Mouse (Mus musculus): ENCODE data around the gene Camkk2. TPM values are rescaled to one million over a fixed set of nuclear protein-coding genes. Genes with fewer than 3 reads are reported as not detected.

Camkk2 gene
- polyA plus RNA-seq, 1 experiment = 21.2 TPM

GRCm38 (mm10) chr5:122774743-122775611, 4.2 kb downstream of the Camkk2 start:
- H3K4me1 ChIP-seq (ENCODE audit: control insufficient read depth, insufficient read depth, insufficient read length) = peaks cover 13% of the 10 kb centered on the region; the same call in 1 of the 2 replicates
- H3K27ac ChIP-seq (ENCODE audit: insufficient read depth, low read length) = no peak overlapping the region
- no peak for DNase-seq (ENCODE audit: low read depth in 1 of 2, low spot score in 2 of 2)
- TF ChIP-seq POLR2A (IDR thresholded peaks at IDR 0.05; ENCODE audit: low read depth, low read length) = no peak
- TF ChIP-seq CTCF (IDR thresholded peaks at IDR 0.05; ENCODE audit: extremely low read depth, insufficient read depth, insufficient read length, insufficient replicate concordance) = no peak
- H3K27me3 ChIP-seq (ENCODE audit: control insufficient read depth, insufficient read depth, low read length) = no peaks in the 10 kb centered on the region; the same call in 1 of the 2 replicates
- H3K4me3 ChIP-seq (ENCODE audit: extremely low read depth, insufficient read depth, insufficient read length) = no peak overlapping the region
- 68% methylated on average over 28 of the region's 28 CpGs for WGBS
- H3K36me3 ChIP-seq (ENCODE audit: control insufficient read depth, insufficient read depth, low read length) = no peaks in the 10 kb centered on the region

DNA sequence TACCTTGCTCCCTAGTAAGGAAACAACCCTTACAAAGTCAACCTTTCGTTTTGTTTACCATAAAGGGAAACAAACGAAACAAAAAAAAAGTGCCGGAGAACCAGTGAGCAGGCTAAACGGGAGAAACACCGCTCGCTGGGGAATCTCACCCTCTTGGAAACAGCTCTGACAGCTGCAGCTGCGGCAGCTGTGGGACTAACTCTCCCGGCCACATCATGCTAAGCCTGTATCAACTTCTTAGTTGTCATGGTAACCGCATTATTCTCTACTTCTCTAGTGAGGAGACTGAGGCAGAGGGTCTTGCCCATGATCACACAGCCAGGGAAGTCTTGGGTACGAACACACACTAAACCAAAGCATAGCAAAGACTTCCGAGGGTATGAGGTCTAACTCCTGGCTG, 5.5 kb downstream of the Camkk2 start:
- 88% methylated on average over 11 of the region's 11 CpGs for WGBS
- H3K4me1 ChIP-seq (ENCODE audit: control insufficient read depth, insufficient read depth, insufficient read length) = peaks cover 11% of the 10 kb centered on the region; the same call in 1 of the 2 replicates
- no peak for TF ChIP-seq POLR2A (IDR thresholded peaks at IDR 0.05; ENCODE audit: low read depth, low read length)
- no peak for TF ChIP-seq CTCF (IDR thresholded peaks at IDR 0.05; ENCODE audit: extremely low read depth, insufficient read depth, insufficient read length, insufficient replicate concordance)
- H3K4me3 ChIP-seq (ENCODE audit: extremely low read depth, insufficient read depth, insufficient read length) = no peak overlapping the region
- H3K27ac ChIP-seq (ENCODE audit: insufficient read depth, low read length) = no peak overlapping the region
- no peaks in the 10 kb centered on the region for H3K36me3 ChIP-seq (ENCODE audit: control insufficient read depth, insufficient read depth, low read length)
- H3K27me3 ChIP-seq (ENCODE audit: control insufficient read depth, insufficient read depth, low read length) = no peaks in the 10 kb centered on the region
- DNase-seq (ENCODE audit: low read depth in 1 of 2, low spot score in 2 of 2) = no peak

- H3K4me1 ChIP-seq (ENCODE audit: control insufficient read depth, insufficient read depth, insufficient read length) = peaks cover 11% of the 10 kb centered on the region; the same call in 1 of the 2 replicates
- H3K27me3 ChIP-seq (ENCODE audit: control insufficient read depth, insufficient read depth, low read length) = no peaks in the 10 kb centered on the region
- WGBS = 46% methylated on average over 9 of the region's 9 CpGs
- H3K36me3 ChIP-seq (ENCODE audit: control insufficient read depth, insufficient read depth, low read length) = no peaks in the 10 kb centered on the region
- TF ChIP-seq CTCF (IDR thresholded peaks at IDR 0.05; ENCODE audit: extremely low read depth, insufficient read depth, insufficient read length, insufficient replicate concordance) = no peak
- TF ChIP-seq POLR2A (IDR thresholded peaks at IDR 0.05; ENCODE audit: low read depth, low read length) = no peak
- no peak for DNase-seq (ENCODE audit: low read depth in 1 of 2, low spot score in 2 of 2)
- no peak overlapping the region for H3K27ac ChIP-seq (ENCODE audit: insufficient read depth, low read length)
- H3K4me3 ChIP-seq (ENCODE audit: extremely low read depth, insufficient read depth, insufficient read length) = no peak overlapping the region
Measured at GRCm38 (mm10) chr5:122771428-122771827, 7.8 kb downstream of the Camkk2 start.

DNA sequence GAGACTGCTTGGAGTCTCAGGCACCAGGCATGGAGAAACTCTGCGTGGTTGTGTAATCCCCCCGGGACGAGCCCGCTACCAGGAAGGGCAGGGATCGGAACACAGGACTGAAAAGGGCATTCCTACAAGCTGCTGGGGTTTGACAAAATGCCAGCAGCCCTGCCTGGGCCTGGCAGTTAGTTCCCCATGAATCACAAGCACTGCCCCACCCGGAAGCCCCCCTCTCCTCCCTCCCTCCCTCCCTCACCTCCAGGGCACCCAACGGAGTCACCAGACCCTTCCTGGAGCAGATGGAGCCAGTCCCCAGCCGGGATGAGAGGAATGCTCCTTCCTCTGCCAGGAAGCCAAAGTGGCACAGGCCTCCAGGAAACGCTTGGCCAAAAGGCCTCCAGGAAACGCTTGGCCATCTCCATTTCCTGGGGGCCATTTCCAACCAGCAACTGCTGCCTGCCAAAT, 8.4 kb downstream of the Camkk2 start:
- Histone ChIP-seq H3K4me1 (ENCODE audit: control insufficient read depth, insufficient read depth, insufficient read length) (peaks cover 11% of the 10 kb centered on the region; the same call in 1 of the 2 replicates), H3K36me3 (ENCODE audit: control insufficient read depth, insufficient read depth, low read length) (no peaks in the 10 kb centered on the region), H3K27ac (ENCODE audit: insufficient read depth, low read length) (peak overlapping the region; percentile 37), H3K4me3 (ENCODE audit: extremely low read depth, insufficient read depth, insufficient read length) (no peak overlapping the region), H3K27me3 (ENCODE audit: control insufficient read depth, insufficient read depth, low read length) (no peaks in the 10 kb centered on the region)
- WGBS = 12% methylated on average over 10 of the region's 10 CpGs
- TF ChIP-seq POLR2A (IDR thresholded peaks at IDR 0.05; ENCODE audit: low read depth, low read length) (no peak), CTCF (IDR thresholded peaks at IDR 0.05; ENCODE audit: extremely low read depth, insufficient read depth, insufficient read length, insufficient replicate concordance) (no peak)
- DNase-seq (ENCODE audit: low read depth in 1 of 2, low spot score in 2 of 2) = no peak

- H3K4me3 ChIP-seq (ENCODE audit: extremely low read depth, insufficient read depth, insufficient read length) = no peak overlapping the region
- WGBS = 63% methylated on average over 7 of the region's 7 CpGs
- H3K4me1 ChIP-seq (ENCODE audit: control insufficient read depth, insufficient read depth, insufficient read length) = peaks cover 11% of the 10 kb centered on the region; the same call in 1 of the 2 replicates
- peak overlapping the region; percentile 31 for H3K27ac ChIP-seq (ENCODE audit: insufficient read depth, low read length)
- H3K36me3 ChIP-seq (ENCODE audit: control insufficient read depth, insufficient read depth, low read length) = no peaks in the 10 kb centered on the region
- H3K27me3 ChIP-seq (ENCODE audit: control insufficient read depth, insufficient read depth, low read length) = no peaks in the 10 kb centered on the region
- no peak for DNase-seq (ENCODE audit: low read depth in 1 of 2, low spot score in 2 of 2)
- TF ChIP-seq POLR2A (IDR thresholded peaks at IDR 0.05; ENCODE audit: low read depth, low read length) = no peak
Measured at GRCm38 (mm10) chr5:122770304-122770703, 8.9 kb downstream of the Camkk2 start.

- no peaks in the 10 kb centered on the region for H3K36me3 ChIP-seq (ENCODE audit: control insufficient read depth, insufficient read depth, low read length)
- H3K4me3 ChIP-seq (ENCODE audit: extremely low read depth, insufficient read depth, insufficient read length) = no peak overlapping the region
- peaks cover 11% of the 10 kb centered on the region; the same call in 1 of the 2 replicates for H3K4me1 ChIP-seq (ENCODE audit: control insufficient read depth, insufficient read depth, insufficient read length)
- WGBS = 74% methylated on average over 15 of the region's 15 CpGs
- no peak for TF ChIP-seq POLR2A (IDR thresholded peaks at IDR 0.05; ENCODE audit: low read depth, low read length)
- TF ChIP-seq CTCF (IDR thresholded peaks at IDR 0.05; ENCODE audit: extremely low read depth, insufficient read depth, insufficient read length, insufficient replicate concordance) = no peak
- H3K27ac ChIP-seq (ENCODE audit: insufficient read depth, low read length) = no peak overlapping the region
- no peaks in the 10 kb centered on the region for H3K27me3 ChIP-seq (ENCODE audit: control insufficient read depth, insufficient read depth, low read length)
- DNase-seq (ENCODE audit: low read depth in 1 of 2, low spot score in 2 of 2) = no peak
Measured at GRCm38 (mm10) chr5:122769101-122769568, 10.1 kb downstream of the Camkk2 start.

DNA sequence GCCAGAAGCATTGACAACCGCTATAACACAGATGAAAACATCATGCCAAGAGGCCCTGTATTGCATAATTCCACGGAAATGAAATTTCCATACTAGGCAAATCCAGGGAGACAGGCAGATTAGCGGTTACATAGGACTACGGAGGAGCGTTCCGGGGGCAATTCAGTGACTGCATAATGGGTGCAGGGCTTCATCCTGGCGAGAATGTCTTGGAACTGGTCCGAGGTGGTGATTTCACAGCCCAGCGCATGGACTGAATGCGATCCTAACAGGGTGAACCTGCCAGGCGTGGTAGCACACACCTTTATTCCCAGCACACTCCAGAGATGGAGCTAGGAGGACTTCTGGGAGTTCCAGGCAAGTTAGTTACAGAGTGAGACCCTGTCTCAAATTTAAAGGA, 11.9 kb downstream of the Camkk2 start:
- Histone ChIP-seq H3K4me3 (ENCODE audit: extremely low read depth, insufficient read depth, insufficient read length) (no peak overlapping the region), H3K27ac (ENCODE audit: insufficient read depth, low read length) (no peak overlapping the region), H3K4me1 (ENCODE audit: control insufficient read depth, insufficient read depth, insufficient read length) (peaks cover 11% of the 10 kb centered on the region; the same call in 1 of the 2 replicates), H3K27me3 (ENCODE audit: control insufficient read depth, insufficient read depth, low read length) (no peaks in the 10 kb centered on the region), H3K36me3 (ENCODE audit: control insufficient read depth, insufficient read depth, low read length) (peaks cover 3% of the 10 kb centered on the region; the same call in 1 of the 2 replicates)
- TF ChIP-seq POLR2A (IDR thresholded peaks at IDR 0.05; ENCODE audit: low read depth, low read length) = no peak
- TF ChIP-seq CTCF (IDR thresholded peaks at IDR 0.05; ENCODE audit: extremely low read depth, insufficient read depth, insufficient read length, insufficient replicate concordance) = no peak
- 94% methylated on average over 11 of the region's 11 CpGs for WGBS
- DNase-seq (ENCODE audit: low read depth in 1 of 2, low spot score in 2 of 2) = no peak
